Mouse (Mus musculus): ENCODE measurements around the gene C130050O18Rik. TPM values are rescaled to one million over a fixed set of nuclear protein-coding genes. Genes with fewer than 3 reads are reported as not detected.

C130050O18Rik gene
- polyA plus RNA-seq, 1 experiment from 2014 or later = 0.36 TPM

DNA sequence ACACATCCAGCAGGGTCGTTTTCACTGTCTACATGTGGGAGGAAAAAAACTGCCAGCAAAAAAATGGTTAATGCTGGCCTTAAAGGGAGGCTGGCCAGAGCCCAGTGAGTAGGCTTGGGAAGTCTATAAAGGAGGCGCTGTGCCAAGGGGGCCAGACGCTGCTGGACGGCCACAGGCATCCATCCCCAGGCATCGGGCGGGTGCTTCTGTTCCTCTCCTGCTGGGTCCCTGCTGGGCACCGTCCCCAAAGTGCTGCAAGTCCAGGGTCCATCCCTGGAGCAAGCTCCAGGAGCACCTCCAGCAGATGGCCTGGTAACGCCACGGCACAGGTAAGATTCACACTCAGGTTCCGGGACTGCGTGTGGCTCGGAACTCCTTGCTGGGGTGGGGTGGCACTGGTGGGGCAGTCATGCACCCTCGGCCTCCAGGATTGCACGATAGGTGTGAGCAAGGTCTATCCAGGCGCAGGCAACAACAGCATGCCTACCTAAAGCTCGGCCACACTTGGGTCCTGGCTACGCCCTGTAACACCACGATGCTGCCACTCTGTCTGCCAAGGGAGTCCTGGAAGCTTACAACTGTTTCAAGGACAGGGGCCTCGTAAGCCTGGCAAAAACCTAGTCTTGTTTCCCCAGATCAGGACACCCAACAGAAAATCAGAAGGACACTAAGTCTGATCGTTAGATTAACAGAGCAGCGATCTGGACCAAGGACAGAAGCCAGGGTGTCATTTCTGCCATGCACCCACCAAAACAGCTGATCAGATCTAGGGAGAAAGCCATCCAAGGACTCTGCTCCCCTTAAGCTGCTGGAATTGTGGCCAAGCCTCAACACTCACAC, 18.2 kb downstream of the C130050O18Rik start, which contains the start of gene Gper1:
Gene Gper1, plus strand, starts transcription at position 126 of the 840 bp plus-strand sequence.
- no peak within 1 kb of the TSS for H3K4me3 ChIP-seq (ENCODE audit: low read depth, low read length)

DNA sequence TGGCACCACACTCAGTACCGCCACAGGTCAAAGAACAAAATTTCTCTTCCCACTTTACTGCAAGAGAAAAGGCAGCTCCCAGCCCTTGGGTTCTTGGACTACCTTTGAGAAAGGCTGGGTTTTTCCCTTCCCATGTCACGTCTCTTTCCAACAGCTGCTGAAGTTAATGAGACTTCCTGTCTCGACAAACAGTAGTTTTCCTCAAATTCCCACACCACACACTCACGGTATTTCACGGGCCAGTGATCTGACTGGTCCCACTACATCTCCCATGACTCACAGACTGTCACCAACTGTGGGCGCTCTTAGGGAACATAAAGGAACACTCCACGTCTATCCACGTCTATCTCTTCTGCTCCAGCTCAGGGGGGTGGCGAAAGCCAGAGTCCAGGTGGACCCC, 20.1 kb downstream of the C130050O18Rik start:
- Histone ChIP-seq H3K4me1 (ENCODE audit: control insufficient read depth, insufficient read depth, low read length) (peaks cover 12% of the 10 kb centered on the region), H3K9me3 (ENCODE audit: control insufficient read depth, low read length) (no peaks in the 10 kb centered on the region), H3K36me3 (ENCODE audit: control insufficient read depth, insufficient read depth, low read length) (no peaks in the 10 kb centered on the region), H3K4me2 (ENCODE audit: low read depth) (no peak overlapping the region), H3K27ac (ENCODE audit: low read depth, low read length) (no peak overlapping the region), H3K4me3 (ENCODE audit: low read depth, low read length) (no peak overlapping the region), H3K27me3 (ENCODE audit: control insufficient read depth, insufficient read depth, low read length) (no peaks in the 10 kb centered on the region), H3K9ac (ENCODE audit: low read length) (no peak overlapping the region)
- DNase-seq (ENCODE audit: low spot score) (no peak), ATAC-seq (ENCODE audit: insufficient read depth, low FRiP score, low TSS enrichment) (no peak)
- WGBS = 79% methylated on average over 9 of the region's 9 CpGs

More for the DNA sequence above, 18.2 kb downstream of the C130050O18Rik start, which contains the start of gene Gper1:
- WGBS = 59% methylated on average over 21 of the region's 21 CpGs
- no peak within 1 kb of the TSS for H3K27ac ChIP-seq (ENCODE audit: low read depth, low read length)
- H3K27me3 ChIP-seq (ENCODE audit: control insufficient read depth, insufficient read depth, low read length) = no peaks in the 10 kb centered on the region
- H3K9ac ChIP-seq (ENCODE audit: low read length) = peak within 1 kb of the TSS; percentile 33
- H3K9me3 ChIP-seq (ENCODE audit: control insufficient read depth, low read length) = no peaks in the 10 kb centered on the region
- no peak within 1 kb of the TSS for H3K4me2 ChIP-seq (ENCODE audit: low read depth)
- H3K36me3 ChIP-seq (ENCODE audit: control insufficient read depth, insufficient read depth, low read length) = no peaks in the 10 kb centered on the region
- ATAC-seq (ENCODE audit: insufficient read depth, low FRiP score, low TSS enrichment) (no peak), DNase-seq (ENCODE audit: low spot score) (no peak)
- H3K4me1 ChIP-seq (ENCODE audit: control insufficient read depth, insufficient read depth, low read length) = peaks cover 19% of the 10 kb centered on the region

DNA sequence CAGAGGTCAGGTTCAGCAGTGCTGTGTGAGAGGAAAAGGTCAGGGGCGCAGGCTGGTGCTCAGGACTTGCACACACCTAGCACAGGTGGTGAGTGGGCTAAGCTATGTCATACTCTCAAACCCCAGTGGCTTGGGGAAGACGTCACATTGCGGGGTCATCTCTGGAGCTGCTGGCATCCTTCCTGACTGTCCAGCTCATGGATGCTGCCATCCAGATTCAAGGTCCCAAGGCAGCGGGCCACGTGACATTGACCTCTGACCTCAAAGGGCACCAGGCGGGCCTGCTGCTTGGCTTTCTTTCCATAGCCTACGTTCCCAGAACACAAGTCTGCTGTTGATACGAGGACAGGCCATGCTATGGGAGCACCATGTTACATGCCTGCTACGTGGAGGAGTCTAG, 21.9 kb downstream of the C130050O18Rik start:
- Histone ChIP-seq H3K9me3 (ENCODE audit: control insufficient read depth, low read length) (no peaks in the 10 kb centered on the region), H3K36me3 (ENCODE audit: control insufficient read depth, insufficient read depth, low read length) (no peaks in the 10 kb centered on the region), H3K4me3 (ENCODE audit: low read depth, low read length) (no peak overlapping the region), H3K27me3 (ENCODE audit: control insufficient read depth, insufficient read depth, low read length) (no peaks in the 10 kb centered on the region), H3K4me1 (ENCODE audit: control insufficient read depth, insufficient read depth, low read length) (peaks cover 16% of the 10 kb centered on the region), H3K4me2 (ENCODE audit: low read depth) (no peak overlapping the region), H3K27ac (ENCODE audit: low read depth, low read length) (no peak overlapping the region), H3K9ac (ENCODE audit: low read length) (no peak overlapping the region)
- 91% methylated on average over 9 of the region's 9 CpGs for WGBS
- ATAC-seq (ENCODE audit: insufficient read depth, low FRiP score, low TSS enrichment) = no peak
- DNase-seq (ENCODE audit: low spot score) = no peak

DNA sequence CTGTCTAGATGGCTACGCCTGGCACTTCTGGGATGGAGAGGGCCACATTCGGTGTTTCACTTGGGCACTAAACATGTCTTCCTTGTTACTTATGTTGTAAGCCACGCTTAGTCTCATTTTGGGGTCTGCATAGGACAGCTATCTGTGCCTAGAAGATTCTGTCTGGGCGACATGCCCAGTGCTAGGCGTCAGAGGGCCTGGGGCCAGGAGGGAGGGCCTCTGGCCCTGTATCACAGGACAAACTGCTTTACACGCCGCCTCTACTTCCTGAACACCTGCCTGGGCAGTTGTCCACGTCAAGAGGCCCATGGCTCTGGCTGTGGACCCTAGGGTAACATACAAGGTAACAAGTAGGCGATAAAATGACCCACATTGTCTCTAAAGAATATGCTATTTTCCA, 22.9 kb downstream of the C130050O18Rik start:
- no peak for DNase-seq (ENCODE audit: low spot score)
- Histone ChIP-seq H3K9me3 (ENCODE audit: control insufficient read depth, low read length) (no peaks in the 10 kb centered on the region), H3K27me3 (ENCODE audit: control insufficient read depth, insufficient read depth, low read length) (no peaks in the 10 kb centered on the region), H3K4me3 (ENCODE audit: low read depth, low read length) (no peak overlapping the region), H3K4me1 (ENCODE audit: control insufficient read depth, insufficient read depth, low read length) (peaks cover 16% of the 10 kb centered on the region), H3K36me3 (ENCODE audit: control insufficient read depth, insufficient read depth, low read length) (no peaks in the 10 kb centered on the region), H3K27ac (ENCODE audit: low read depth, low read length) (no peak overlapping the region), H3K4me2 (ENCODE audit: low read depth) (no peak overlapping the region), H3K9ac (ENCODE audit: low read length) (no peak overlapping the region)
- ATAC-seq (ENCODE audit: insufficient read depth, low FRiP score, low TSS enrichment) = no peak
- WGBS = 89% methylated on average over 9 of the region's 9 CpGs

DNA sequence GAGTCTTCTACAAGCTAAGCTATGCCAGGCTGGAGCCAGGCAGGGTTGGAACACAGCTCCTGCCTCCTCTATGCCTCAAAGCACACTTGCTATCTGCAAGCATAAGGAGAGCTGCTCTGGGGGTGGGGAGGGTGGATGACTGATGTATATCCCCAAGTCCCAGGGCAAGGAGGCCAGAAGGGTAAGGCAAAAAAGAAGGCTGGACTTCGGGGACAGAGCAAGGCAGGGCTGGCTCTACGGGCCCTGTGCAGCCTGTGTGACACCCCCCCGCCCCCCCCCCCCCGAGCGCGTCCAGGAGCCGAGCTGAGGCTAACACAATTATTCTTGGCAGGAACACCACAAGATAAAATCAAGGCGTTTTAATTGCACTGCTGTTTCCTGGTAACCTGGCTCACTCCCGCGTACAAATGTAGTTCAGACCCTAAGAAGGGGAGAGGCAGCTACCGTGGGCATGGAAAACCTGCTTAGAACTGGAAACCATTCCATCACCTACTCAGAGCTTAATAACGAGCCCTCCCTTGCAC, 24.8 kb downstream of the C130050O18Rik start:
- Histone ChIP-seq H3K9me3 (ENCODE audit: control insufficient read depth, low read length) (no peaks in the 10 kb centered on the region), H3K4me2 (ENCODE audit: low read depth) (no peak overlapping the region), H3K27ac (ENCODE audit: low read depth, low read length) (0 out of 2 replicates have a peak overlapping the region, but pooled peaks have one; percentile 8), H3K9ac (ENCODE audit: low read length) (no peak overlapping the region), H3K4me3 (ENCODE audit: low read depth, low read length) (no peak overlapping the region), H3K27me3 (ENCODE audit: control insufficient read depth, insufficient read depth, low read length) (no peaks in the 10 kb centered on the region), H3K36me3 (ENCODE audit: control insufficient read depth, insufficient read depth, low read length) (no peaks in the 10 kb centered on the region), H3K4me1 (ENCODE audit: control insufficient read depth, insufficient read depth, low read length) (peaks cover 20% of the 10 kb centered on the region)
- 60% methylated on average over 12 of the region's 12 CpGs for WGBS
- DNase-seq (ENCODE audit: low spot score) = no peak
- ATAC-seq (ENCODE audit: insufficient read depth, low FRiP score, low TSS enrichment) = no peak

DNA sequence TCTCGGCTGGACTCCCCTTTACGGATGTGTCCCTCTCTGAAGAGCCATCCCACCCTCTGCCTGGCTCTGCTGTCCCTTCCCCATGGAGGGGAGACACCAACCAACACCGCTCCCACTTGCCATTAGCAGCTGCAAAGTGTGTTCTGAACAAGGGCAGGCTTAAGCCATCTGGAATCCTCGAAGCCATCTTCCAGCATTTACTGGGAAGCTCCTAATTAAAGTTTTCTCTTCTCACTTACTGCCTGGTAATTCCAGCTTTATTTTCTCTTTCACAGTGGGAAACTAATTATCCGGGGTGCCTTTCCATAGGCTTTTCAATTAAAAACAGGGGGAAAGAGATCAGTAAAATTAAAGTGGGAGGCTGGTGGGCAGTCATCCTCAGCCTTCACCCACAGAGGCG, 27.3 kb downstream of the C130050O18Rik start:
- Histone ChIP-seq H3K27me3 (ENCODE audit: control insufficient read depth, insufficient read depth, low read length) (no peaks in the 10 kb centered on the region), H3K4me1 (ENCODE audit: control insufficient read depth, insufficient read depth, low read length) (peaks cover 26% of the 10 kb centered on the region), H3K9ac (ENCODE audit: low read length) (no peak overlapping the region), H3K36me3 (ENCODE audit: control insufficient read depth, insufficient read depth, low read length) (no peaks in the 10 kb centered on the region; the same call in 1 of the 2 replicates), H3K9me3 (ENCODE audit: control insufficient read depth, low read length) (no peaks in the 10 kb centered on the region), H3K4me3 (ENCODE audit: low read depth, low read length) (no peak overlapping the region), H3K4me2 (ENCODE audit: low read depth) (no peak overlapping the region), H3K27ac (ENCODE audit: low read depth, low read length) (no peak overlapping the region)
- 62% methylated on average over 6 of the region's 6 CpGs for WGBS
- ATAC-seq (ENCODE audit: insufficient read depth, low FRiP score, low TSS enrichment) = no peak
- DNase-seq (ENCODE audit: low spot score) = no peak

DNA sequence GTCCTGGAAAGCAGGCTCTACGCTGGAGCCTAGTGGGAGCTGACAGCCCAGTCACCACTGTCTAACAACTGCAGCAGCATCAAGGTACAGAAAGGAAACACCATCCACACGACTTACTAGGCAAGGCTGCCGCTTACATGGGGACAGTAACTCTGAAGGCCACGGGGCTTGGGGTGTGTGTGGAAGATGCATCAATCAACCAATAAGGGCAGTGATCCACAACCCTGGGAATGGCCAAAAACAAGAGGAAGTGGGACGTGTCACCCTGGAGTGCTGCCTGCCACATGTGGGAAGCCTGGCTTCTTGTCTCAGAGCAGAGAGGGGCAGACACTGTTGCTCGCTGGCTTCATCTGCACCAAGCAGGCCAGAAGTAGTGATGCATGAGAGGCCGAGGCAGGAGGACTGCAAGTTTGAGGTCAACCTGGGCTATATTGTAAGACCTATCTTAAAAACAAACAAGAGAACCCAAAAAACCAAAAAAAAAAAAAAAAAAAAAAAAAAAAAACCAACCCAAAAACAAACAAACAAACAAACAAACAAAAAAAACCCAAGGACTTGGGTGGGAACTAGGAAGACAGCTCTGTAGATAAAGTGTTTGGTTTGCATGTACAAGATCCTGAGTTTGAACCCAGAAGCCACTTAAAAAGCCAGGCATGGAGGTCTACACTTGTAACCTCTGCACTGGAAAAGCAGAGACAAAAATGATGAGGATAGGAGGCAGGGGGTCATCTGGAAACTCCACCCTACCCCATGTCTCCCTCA, 27.8 kb downstream of the C130050O18Rik start:
- WGBS = 63% methylated on average over 7 of the region's 7 CpGs
- no peak overlapping the region for H3K4me3 ChIP-seq (ENCODE audit: low read depth, low read length)
- no peak overlapping the region for H3K4me2 ChIP-seq (ENCODE audit: low read depth)
- no peak overlapping the region for H3K9ac ChIP-seq (ENCODE audit: low read length)
- H3K27me3 ChIP-seq (ENCODE audit: control insufficient read depth, insufficient read depth, low read length) = no peaks in the 10 kb centered on the region
- no peak overlapping the region for H3K27ac ChIP-seq (ENCODE audit: low read depth, low read length)
- ATAC-seq (ENCODE audit: insufficient read depth, low FRiP score, low TSS enrichment) = no peak
- H3K36me3 ChIP-seq (ENCODE audit: control insufficient read depth, insufficient read depth, low read length) = no peaks in the 10 kb centered on the region; the same call in 1 of the 2 replicates
- peaks cover 26% of the 10 kb centered on the region for H3K4me1 ChIP-seq (ENCODE audit: control insufficient read depth, insufficient read depth, low read length)
- DNase-seq (ENCODE audit: low spot score) = no peak
- H3K9me3 ChIP-seq (ENCODE audit: control insufficient read depth, low read length) = no peaks in the 10 kb centered on the region

DNA sequence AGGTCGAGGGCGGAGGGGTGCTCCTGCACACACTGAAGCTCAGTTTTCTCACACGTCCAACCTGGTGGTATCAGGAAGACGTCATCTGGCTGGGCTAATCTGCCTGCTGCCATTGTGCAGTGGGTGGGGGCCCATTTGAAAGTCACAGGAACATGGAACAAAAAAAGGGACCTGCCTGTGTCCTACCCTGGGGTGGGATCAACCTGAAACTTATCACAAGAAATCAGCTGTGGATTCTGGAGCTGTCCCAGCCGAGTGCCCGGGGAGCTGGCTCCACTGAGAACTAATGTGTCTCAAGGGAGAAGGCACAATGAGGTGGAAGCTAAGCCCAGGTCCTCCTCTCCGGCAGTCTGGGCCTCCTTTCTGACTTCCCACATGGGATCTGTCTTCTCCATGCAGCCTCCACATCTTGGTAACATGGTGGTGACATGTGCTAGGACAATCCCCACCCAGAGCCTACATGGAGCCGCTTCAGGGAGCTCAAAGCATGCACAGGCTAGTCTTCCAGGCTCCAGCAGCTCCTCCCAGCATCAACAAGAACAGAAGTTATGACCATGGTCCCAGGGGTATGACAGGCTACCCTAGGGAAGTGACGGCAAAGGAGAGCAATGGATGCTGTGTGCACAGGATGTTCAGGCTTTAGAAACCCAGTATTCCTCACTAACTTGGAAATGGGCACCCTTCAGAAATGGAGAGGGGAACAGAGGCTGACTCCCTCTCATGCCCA, 28.9 kb downstream of the C130050O18Rik start:
- Histone ChIP-seq H3K4me1 (ENCODE audit: control insufficient read depth, insufficient read depth, low read length) (peaks cover 26% of the 10 kb centered on the region), H3K27ac (ENCODE audit: low read depth, low read length) (0 out of 2 replicates have a peak overlapping the region, but pooled peaks have one; percentile 20), H3K4me3 (ENCODE audit: low read depth, low read length) (no peak overlapping the region), H3K9ac (ENCODE audit: low read length) (no peak overlapping the region), H3K27me3 (ENCODE audit: control insufficient read depth, insufficient read depth, low read length) (no peaks in the 10 kb centered on the region), H3K9me3 (ENCODE audit: control insufficient read depth, low read length) (no peaks in the 10 kb centered on the region), H3K4me2 (ENCODE audit: low read depth) (no peak overlapping the region), H3K36me3 (ENCODE audit: control insufficient read depth, insufficient read depth, low read length) (no peaks in the 10 kb centered on the region; the same call in 1 of the 2 replicates)
- DNase-seq (ENCODE audit: low spot score) (no peak), ATAC-seq (ENCODE audit: insufficient read depth, low FRiP score, low TSS enrichment) (no peak)
- WGBS = 83% methylated on average over 9 of the region's 9 CpGs
